Mouse (Mus musculus) activated CD4-positive, CD25-positive, alpha-beta regulatory T cell, adult 4 months (primary cell): ENCODE results near the gene Ppp1r12a. TPM values are rescaled to one million over a fixed set of nuclear protein-coding genes. Genes with fewer than 3 reads are reported as not detected.

Source experiments
- ATAC-seq: one replicate; pipeline ENCODE4 v1.8.0; 2017
- polyA plus RNA-seq, 2 experiments: library from polyadenylated mRNA; unstranded; fragments of 100-300 nt; shearing (Covaris generic); gene quantifications; one replicate each; pipeline ENCODE4 v1.2.1; 2017

Gene Ppp1r12a
- polyA plus RNA-seq: 100 to 1,000 TPM; 253 to 272 TPM

DNA sequence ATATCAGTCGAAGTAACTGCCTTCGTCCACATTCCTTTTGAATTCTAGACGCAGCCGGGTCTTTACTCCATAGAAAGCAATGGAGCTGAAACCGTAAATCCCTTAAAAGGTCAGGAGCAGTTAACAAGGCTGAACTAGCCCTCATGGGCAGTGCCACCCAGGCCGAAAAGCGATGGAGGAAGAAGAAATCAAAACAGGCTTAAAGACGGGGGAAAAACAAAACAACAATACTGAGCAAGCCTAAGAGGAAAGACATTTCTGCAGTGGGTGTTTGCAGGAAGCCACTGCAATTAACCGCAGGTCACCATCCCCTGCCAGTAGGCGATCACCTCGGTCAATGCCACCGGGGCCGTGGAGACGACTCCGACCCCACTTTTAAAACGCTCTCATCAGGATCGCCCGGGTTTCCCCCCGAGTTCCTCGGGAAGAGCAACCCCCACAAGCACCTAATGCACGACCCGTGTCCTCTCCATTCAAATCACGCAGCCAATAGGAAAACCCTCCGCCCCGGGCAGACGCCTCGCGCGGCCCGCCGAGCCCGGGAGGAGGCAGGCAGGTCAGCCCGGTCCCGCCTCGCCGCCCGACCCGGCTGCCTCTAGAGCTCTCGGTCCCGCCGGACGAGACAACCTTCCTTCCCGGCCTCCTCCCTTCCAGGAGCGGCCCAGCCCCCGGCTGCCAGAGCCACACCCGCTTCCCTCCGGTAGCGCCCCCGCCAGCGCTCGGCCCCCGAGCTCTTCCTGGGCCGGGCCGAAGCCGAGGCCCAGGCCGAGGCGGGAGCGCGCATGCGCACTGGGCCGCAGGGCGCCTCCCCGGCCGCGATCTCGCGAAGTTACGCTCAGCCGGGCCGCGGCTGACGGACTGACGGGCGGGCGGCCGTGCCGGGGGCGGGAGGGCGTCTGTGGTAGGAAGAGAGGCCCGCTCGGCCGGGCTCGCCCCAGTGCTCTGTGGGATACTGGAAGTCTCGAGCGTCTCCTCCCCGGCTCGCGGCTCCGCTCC is at the start of gene Ppp1r12a:
Gene Ppp1r12a (plus strand): TSS at position 933 of the 996 bp plus-strand sequence.
- peak; percentile 60 for ATAC-seq

DNA sequence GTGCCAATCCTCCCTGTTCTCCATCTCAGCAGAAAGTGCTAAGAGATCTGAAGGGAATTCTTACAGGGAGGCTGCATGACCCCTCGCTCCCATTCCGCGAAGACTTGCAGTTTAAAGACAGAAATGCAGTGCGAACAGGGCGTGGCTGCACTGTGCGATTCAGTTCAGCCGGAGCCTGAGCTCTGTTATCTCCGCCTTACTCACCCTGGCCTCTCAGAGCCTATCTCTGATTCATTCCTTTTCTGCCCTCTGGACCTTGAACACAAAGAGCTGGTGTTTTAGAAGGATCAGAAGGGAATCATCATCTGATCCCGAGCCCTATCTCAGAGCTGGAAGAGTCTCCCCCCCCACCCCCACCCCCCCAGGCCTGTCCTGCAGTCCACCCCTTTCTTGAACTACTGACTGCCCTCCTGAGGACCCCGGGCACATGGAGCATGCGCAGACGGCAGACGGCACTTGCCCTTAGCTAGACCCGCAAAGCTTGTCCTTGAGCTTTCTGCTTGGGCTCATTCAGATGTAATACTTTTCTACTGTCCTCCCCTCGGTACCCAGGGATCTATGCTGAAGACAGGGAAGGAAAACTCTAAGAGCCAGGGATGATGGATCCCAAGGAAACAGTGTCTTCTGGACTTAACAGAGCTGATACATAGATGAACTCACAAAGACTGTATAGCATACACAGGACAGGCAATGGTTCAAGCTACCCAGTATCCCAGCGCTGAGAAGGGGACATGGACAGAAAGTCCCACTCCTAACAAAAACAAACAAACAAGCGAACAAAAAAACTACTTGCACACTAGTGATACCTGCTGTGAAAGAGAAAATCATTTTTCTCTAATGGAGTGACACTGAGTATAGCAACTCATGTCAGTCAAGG is 48.4 kb upstream of the Ppp1r12a start:
- ATAC-seq: no peak

DNA sequence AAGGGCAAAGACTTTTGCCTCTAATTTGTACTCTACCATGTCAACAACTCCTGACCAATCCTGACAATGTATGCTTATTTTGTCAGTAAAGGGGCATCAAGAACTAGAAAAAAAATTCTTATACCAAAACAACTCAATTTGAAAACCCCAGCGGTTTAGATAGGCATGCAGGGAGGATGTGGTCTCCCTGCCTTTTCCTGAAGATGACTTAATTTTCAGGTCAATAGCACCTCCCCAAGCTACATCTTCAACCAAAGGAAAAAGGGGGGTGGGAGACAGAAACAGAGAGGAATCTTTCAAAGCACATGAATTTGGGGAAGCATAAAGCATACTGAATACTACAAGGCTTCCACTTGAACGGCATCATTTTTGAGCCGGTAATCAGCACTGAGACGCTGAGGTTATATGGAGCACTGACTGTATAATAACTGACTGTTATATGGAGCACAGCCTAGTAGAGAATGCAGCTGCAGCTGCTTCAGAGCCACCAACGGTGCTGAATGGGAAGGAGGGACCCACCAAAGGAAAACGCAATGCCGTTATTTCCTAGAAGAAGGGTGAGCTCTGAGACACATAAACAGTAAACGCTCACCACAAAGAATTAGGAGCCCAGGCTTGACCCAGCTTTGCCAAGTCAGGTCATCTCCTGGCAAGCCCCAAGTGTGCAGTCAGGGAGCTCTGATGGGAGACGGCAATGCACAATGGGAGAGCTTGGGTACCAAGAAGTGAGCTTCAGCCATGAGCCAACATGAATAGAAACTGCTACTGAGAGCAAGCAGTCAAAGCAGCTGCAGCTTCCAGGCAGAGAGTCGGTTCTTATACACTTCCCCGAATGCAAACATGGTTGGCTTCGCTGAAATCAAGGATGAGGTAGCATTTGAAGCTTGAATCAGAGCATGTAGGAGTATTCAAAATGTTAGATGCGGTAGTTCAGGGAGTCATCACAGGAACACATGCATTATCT is 43.5 kb upstream of the Ppp1r12a start:
- peak; percentile 83 for ATAC-seq

DNA sequence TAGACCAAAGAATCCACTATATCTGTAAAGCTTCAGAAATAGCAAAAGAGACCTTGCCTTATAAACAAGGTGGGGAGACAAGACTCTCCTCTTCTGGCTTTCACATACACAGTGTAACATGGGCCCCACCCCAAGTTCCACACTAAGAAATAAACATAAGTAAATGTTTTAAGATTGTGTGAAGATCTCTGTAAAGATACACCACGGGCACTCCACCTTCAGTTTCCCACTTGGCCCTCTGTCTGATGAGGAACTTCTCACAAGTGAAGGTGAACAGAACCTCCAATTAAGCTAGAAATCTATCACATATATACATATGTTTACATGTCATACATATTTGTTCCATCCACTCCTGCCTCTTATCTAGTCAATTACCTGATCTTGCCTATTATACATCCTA is 42.6 kb upstream of the Ppp1r12a start:
- ATAC-seq: no peak

DNA sequence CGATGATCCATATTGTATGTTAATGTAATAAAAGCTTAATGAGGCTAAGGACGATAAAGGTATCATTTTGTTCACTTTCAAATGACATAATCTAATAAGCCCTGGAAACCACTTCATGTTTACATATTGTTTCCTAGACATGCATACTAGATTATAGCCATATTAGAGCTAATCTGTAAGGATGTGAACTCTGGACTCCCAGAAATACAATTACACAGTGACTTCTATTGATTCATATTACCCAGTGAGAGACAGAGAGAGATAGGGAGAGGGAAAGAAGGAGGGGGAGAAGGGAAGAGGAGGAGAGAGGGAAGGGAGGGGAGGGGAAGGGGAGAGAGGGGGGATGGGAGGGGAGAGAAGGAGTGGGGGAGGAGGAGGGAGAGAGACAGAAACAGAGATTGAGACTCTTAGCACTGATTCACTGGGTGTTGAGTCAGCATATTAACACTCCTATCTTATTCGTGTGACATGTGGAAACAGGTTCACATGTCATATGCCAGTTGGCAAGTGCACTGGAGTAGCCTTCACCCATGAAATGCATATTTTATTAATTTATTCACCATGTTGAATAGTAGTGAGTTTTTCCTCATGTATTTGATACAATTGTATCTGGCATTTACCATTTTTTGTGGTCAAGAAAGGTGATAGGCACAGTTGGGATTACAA is 36.9 kb upstream of the Ppp1r12a start:
- ATAC-seq: no peak

DNA sequence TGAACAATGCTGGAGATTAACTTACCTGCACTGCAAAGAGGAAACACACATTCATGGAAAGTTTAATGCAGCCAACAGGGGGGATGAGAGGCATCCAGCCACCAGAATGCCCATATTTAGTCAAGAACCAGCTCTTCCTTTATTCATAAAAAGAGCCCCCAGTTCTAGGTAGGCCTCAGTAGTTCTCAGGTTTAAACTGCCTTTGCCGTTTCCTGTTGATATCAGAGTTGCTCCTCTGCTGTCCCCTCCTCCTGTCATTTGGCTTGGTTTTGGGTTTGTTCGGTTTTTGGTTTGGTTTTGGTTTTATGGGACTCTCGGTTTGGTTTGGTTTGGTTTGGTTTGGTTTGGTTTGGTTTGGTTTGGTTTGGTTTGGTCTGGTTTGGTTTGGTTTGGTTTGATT is 32.8 kb upstream of the Ppp1r12a start:
- ATAC-seq: peak; percentile 74

DNA sequence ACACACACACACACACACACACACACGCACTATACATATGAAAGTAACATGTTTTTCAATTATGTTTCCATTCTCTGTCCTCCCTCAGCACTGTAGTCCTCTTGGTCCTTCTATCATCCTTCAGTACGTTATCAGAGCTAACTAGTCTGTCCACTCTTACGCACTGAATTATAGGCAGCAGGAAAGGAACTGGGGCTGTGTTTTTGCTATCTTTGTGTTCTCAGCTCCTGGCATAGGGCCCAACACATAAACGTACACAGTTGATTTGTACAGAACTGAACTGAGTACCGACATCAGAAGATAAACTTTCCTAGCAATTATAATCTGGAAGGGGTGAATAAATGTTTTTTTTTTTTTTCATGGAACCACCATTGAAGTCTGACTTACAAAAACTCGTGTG is 30.1 kb upstream of the Ppp1r12a start:
- no peak for ATAC-seq

DNA sequence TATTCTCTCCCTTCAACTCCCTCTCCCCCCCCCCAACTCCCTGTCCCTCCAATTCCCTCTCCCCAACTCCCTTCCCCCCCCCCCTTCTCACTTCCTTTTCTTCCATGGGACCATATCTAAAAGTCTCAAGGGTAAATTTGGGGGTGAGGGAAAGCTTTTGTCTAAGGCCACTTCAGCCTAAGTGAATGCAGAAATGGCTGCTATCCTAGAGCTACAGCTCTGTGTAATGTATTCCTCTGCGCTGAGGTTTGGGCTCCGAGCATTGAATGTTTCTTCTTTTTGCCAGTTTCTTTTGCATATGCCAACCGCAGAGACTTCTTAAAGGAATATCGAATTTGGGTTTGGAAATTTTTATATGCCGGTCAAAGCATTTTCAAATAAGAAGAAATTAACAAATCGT is 28.7 kb upstream of the Ppp1r12a start:
- ATAC-seq: no peak

DNA sequence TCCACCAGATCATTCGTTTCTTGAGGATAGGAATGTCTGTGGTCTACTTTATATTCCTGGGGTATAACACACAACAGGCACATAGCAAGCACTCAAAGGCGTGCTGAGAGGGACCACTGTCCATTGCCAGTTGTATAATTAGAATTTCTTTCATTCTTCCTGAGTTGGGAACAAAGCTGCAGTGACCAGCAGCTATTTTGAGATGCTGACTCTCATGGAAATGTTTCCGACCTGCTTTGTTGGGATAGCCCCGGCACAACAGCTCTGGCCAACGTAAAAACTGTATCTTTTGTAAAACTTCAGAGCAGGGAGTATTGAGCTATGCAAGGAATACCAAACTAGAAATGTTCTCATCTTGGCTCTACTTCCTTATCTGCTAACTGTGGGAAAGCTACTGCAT is 28.2 kb upstream of the Ppp1r12a start:
- ATAC-seq: no peak

DNA sequence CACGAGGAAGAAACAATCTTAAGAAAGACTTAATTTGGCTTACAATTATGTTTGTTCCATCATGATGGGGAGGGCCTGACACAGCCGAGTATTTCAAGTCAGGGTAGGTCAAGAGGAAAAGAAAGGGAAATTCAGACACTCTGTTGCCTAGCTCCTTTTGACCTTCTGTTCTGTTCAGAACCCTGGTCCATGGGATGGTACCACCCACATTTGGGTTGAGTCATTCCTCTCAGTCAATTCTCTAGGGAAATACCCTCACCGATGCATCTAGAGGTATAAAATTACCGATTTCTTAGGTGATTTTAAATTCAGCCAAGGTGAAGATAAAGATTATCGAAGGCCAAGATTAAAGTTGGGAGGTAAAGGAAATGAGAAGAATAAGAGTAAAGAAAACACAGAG is 23.6 kb upstream of the Ppp1r12a start:
- ATAC-seq: peak; percentile 59

DNA sequence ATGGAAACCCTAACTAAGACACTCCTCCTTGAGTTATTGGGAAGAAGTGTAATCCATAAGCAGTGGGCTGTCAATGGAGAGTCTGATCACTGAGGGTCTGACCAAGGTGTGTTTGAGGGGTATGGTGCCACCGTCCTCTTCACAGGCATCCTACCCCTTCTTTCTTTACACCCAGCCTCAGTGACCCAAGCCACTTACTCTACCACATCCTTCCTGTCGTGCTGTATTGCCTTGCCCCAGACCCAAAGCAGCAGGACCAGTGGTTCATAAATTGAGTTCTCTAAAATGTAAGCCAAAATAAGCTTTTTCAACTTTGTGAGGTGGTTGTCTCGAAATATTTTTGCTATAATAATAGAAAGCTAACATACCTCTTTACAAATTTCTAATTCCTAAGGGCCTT is 22.2 kb upstream of the Ppp1r12a start:
- no peak for ATAC-seq

DNA sequence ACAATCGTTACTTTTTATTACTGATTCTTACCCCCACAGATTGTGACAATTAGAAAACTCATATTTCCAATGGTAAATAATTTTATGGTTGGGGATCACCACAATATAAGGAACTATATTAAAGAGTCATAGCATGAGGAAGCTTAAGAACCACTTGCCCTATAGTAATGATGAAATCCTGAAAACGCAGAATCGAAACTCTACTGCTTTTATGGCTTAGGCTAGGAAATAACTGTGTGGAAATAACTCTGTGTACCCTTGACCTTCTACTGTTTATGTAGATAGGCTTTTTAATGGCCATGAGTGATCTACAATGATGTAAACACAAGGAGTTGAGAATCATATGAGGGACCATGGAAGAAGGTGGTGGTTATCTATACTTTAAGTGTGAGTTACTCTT is 21.3 kb upstream of the Ppp1r12a start:
- no peak for ATAC-seq

DNA sequence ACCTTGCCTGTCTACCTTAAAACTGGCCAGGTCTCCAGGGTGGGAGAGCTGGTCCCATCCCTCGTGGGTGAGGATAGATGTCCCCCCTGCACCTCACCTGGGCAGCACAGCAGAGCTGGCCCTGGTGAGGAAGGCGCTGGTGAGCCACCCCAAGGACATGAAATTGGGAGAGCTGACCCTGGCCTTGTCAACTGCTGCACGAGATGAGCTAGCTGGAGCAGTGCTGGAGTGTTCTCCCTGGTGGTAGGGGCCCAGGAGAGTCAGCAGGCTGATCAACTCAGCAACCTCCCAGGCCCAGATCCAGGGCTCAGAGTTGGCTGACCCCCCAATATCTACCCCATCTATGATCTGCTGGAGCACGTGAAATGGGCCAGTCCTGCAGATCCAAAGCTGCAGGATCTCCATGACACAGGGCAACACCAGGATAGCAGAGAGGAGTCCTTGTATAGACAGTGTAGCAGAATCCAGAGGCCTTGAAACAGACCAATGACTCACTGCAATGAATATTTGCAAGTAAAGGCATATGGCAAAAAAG is 17.9 kb upstream of the Ppp1r12a start:
- no peak for ATAC-seq

DNA sequence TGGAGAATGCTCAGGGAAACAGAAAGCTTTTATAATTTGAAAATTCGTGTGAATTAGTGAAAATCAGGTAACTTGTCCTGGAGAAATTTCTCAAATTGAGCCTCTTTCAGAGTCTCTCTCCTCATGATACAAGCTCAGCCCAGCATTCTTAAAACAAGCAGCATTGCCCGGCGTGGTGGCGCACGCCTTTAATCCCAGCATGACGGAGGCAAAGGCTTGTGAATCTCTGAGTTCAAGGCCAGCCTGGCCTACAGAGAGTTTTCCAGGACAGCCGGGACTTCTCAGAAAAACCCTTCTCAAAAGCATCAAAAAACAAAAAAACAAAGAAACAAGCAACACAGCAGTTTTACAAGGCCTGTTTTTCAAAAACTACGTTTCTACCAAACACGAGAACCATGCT is 16.3 kb upstream of the Ppp1r12a start:
- no peak for ATAC-seq

DNA sequence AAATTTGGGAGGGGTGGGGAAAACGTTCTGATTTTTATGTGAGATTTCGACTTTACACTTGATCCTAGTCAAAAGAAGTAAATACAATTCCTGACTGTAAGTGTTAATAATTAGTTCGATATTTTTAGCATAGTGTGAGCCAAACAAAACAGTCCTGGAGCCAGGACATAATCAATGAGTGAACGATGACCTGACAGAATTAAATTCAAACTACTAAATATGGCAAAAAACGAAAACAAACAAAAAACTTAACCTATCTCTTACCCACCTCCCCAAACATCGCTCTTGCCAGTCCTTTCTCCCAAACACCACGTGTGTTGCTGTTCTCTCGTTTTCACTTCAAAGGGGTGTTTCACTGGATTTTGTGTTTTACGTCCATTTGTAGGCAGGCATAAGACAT is 15.0 kb upstream of the Ppp1r12a start:
- ATAC-seq: no peak

DNA sequence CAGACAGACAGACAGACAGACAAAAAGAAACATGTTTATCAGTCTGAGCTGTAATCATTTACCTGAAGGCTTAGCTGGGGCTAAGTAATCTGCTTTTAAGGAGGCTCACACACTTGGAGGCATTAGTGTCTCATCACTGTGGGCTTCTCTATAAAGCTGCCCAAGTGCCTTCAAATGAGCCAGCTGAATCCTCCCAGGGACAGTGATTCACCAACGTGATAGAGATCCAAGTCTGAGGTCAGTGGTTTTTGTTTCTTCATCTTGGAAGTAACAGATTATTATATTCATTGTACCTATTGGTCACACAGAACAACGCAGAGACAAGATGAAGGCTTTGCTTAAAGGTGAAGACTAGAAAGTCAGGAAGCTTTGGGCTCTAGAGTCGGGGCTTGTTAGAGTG is 8.7 kb upstream of the Ppp1r12a start:
- no peak for ATAC-seq

DNA sequence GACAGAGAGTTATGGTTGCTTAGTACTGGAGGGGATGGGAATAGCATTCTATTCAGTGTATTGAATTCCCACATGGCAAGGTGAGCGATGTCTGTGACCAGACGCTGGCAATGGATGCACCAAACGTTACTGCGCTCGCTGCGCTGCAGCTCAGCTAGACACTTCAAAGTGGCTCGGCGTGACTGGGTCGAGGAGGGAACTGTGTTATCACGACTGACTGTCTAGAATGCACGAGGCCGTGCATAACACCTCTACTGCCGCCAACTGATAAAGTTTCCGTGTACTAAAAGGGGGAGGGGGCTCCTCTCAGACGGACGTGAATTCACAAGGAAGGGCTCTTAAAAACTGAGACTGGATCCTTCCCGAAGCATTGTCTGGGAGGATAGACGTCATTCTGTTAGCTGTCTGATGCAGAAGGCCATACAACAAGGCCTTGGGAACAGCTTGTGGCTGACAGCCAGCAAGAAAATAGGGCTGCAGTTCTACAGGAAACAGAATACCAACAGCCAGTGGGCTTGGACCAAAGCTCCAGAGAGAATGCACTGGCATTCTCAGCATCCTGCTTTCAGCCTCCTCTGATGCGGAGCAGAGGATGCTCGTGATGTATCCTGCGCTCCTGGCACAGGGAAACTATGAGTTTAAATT is 6.8 kb upstream of the Ppp1r12a start:
- no peak for ATAC-seq

DNA sequence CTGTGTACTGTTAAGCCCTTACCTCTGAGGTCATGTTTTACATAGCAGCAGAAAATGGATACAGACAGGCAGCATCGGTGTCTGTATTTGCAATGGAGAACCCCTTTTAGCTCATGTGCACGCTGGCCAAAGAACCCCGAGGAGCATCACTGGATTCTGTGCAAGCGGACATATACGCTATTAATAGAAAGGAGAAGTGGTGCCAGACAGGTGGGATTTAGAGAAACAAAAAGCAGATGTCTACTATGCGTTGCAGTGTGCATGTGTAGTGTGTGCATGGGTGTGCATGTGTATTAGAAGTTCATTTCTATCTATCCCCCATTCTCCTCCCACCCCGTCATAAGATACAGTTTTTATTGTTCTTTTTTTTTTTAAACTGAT is 6.3 kb upstream of the Ppp1r12a start:
- ATAC-seq: no peak

DNA sequence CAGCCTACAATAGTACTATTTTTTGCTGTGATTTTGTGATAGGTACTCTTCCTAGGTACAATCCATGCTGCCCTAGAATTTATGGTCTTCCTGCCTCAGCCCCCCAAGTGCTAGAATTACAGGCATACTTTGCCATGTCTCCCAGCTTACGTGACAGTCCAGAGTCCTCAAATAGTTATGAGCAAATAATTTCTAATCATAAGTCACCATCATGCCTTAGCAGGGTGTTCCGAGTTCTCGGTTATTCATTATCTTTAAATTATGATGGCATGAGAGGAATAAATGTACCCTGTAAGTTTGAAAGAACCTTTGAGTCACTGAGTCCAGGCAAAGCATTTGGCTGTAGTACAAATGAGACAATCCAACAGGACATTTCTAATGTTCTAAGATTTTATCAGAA is 5.9 kb upstream of the Ppp1r12a start:
- ATAC-seq: no peak

DNA sequence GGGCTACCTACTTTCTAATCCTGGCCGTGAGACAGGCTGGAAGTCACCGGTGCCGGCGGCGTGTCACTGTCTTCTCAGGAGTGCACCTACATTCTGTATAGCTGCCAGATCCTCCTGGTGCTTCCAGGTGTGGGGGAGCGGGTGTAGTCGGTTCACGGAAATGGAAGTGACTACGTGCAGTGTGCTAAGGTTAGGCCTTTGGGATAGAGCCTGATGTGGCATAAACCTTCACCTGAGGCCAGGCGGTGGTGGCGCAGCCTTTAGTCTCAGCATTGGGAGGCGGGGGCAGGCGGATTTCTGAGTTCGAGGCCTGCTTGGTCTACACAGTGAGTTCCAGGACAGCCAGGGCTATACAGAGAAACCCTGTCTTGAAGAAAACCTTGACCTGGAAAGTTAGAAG is 3.0 kb upstream of the Ppp1r12a start:
- no peak for ATAC-seq
